Mouse (Mus musculus) intestine, embryonic 16.5 days (tissue): ENCODE data around the gene Prss23. TPM values are rescaled to one million over a fixed set of nuclear protein-coding genes. Genes with fewer than 3 reads are reported as not detected.

Source experiments
- polyA plus RNA-seq: library from polyadenylated mRNA; unstranded; fragments of >200 nt; fragmentation: Nextera tagmentation; extraction: Ambion mirVana; gene quantifications from 2 replicates; pipeline ENCODE4 v1.2.1, GENCODE M21; 2015

Prss23 gene
- polyA plus RNA-seq, 1 experiment from 2014 or later, result 84.9 TPM

Other genes with a start within 250 kb of the Prss23 start
- 54.6 and 63.1 TPM in 2 replicates for gene Tmem135, start 123.0 kb downstream of the Prss23 start, polyA plus RNA-seq
- 7.4 and 8.9 TPM in 2 replicates for gene Fzd4, start 122.8 kb downstream of the Prss23 start, polyA plus RNA-seq
- 3.6 and 3.9 TPM in 2 replicates for gene Me3, start 105.2 kb upstream of the Prss23 start, polyA plus RNA-seq